Mouse (Mus musculus) embryo, embryonic 11 days (tissue): ENCODE data around the gene Prdx6b.

Source experiments
- DNase-seq: peaks from one replicate; pipeline ENCODE4 v3.0.0-alpha.2; 2015

Prdx6b gene

DNA sequence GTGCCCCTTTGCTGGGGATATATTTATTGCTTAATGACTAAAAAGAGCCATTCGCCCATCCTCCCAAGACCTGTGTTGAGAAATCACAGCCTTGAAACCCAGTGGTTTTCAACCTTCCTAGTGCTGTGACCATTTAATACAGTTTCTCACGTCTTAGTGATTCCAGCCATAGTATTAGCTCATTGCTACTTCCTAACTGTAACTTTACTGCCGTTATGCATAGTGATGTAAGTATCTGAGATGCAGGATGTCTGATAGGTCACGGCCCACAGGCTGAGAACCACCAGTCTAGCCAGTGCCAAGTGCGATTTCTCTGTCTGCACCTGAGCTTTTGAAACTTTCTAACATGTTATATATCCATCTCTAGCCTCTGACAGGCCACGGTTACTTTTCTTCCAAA lies 35.0 kb downstream of the Prdx6b start:
- no peak for DNase-seq

DNA sequence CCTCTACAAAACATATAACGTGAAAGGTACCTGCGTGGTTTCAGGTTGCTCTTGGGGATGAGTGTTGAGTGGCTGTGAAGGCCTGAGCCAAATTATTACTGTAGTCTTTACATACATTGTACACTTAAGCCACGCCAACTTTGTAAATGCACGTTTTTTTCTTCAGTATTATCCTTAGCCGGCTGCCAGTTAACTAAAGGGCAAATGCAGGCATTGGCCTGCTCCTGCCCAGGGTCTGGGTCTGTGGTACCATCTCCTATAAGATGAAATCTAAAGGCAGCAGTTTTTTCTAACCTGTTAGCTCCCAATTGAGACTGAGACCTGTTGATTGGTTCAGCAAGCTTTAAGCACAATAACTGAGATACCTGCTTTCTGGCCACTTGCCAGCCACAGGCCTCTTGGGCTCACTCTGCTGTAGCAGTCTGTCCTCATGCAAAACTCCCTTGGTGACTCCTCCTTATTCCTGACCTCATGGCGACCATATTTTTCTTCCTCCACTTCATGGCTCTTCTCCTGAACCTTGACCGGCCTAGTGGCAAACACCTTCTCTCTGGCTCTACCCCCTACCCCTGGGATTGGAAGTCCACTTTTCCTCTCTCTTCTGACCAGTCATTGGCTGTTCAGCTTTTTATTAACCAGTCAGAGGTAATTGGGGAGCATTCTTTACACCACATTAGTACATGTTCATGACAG lies 36.8 kb downstream of the Prdx6b start:
- no peak for DNase-seq

DNA sequence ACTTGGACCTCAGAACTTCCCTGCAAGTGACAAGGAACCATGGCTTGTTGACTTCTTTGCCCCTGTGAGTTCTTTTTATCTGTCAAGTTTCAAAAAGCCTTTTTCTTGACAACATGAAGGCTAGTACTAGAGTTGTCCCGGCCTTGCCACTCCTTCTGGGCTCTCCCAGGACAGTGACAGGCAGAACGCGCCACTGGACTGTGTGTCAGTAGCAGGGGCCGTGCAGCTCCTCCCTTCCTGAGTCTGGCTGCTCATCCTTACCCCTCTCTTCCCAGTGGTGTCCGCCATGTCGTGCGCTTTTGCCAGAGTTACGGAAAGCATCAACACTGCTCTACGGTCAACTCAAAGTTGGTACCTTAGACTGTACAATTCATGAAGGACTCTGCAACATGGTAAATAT lies 48.3 kb downstream of the Prdx6b start:
- DNase-seq: no peak
